Mouse (Mus musculus) heart, embryonic 11.5 days (tissue): ENCODE measurements around the gene Stx5a. TPM values are rescaled to one million over a fixed set of nuclear protein-coding genes. Genes with fewer than 3 reads are reported as not detected.

Experiments
- ATAC-seq: fragments of 200-750 bp; cut with Nextera tagmentation; replicated peaks from 2 replicates; pipeline ENCODE4 v1.8.0; 2017; ENCODE audit warnings: moderate library complexity; ENCODE audit not compliant: insufficient number of reproducible peaks, low FRiP score, low TSS enrichment
- H3K27ac ChIP-seq: fragments of 300-500 bp; sonication (generic); 2 replicates; pipeline ENCODE4 v1.5.1; 2014; ENCODE audit warnings: mild to moderate bottlenecking, low read depth, low read length
- H3K27me3 ChIP-seq: fragments of 300-500 bp; sonication (generic); 2 replicates; pipeline ENCODE4 v1.6.1; 2014; ENCODE audit warnings: mild to moderate bottlenecking, low read length, mixed read lengths; ENCODE audit not compliant: control insufficient read depth, insufficient read depth
- H3K36me3 ChIP-seq: fragments of 300-500 bp; sonication (generic); 2 replicates; pipeline ENCODE4 v1.6.1; 2014; ENCODE audit warnings: mild to moderate bottlenecking, low read length, moderate library complexity, mixed read lengths; ENCODE audit not compliant: control insufficient read depth, insufficient read depth
- H3K4me1 ChIP-seq: fragments of 300-500 bp; sonication (generic); 2 replicates; pipeline ENCODE4 v1.6.1; 2014; ENCODE audit warnings: low read length; ENCODE audit not compliant: control insufficient read depth, insufficient read depth
- H3K4me2 ChIP-seq: fragments of 300-500 bp; sonication (generic); 2 replicates; pipeline ENCODE4 v1.6.1; 2014; ENCODE audit warnings: mild to moderate bottlenecking, moderate library complexity
- H3K4me3 ChIP-seq: fragments of 300-500 bp; sonication (generic); 2 replicates; pipeline ENCODE4 v1.5.1; 2014; ENCODE audit warnings: low read depth, low read length
- H3K9ac ChIP-seq: fragments of 300-500 bp; sonication (generic); 2 replicates; pipeline ENCODE4 v1.6.1; 2014; ENCODE audit warnings: mild to moderate bottlenecking, low read depth, low read length, moderate library complexity
- H3K9me3 ChIP-seq: fragments of 300-500 bp; sonication (generic); replicated peaks from 2 replicates; pipeline ENCODE4 v1.6.1; 2016; ENCODE audit warnings: low read length; ENCODE audit not compliant: control insufficient read depth
- WGBS: fragments of 180-500 bp; shearing (Covaris S2); extraction: QIAGEN DNeasy Blood & Tissue Kit; methylation state at CpG from one replicate; pipeline ENCODE4 v1.1.7; 2014; ENCODE audit not compliant: insufficient replicate concordance; 5-methylcytosine and 5-hydroxymethylcytosine counted together
- polyA plus RNA-seq: library from polyadenylated mRNA; unstranded; fragments of >200 nt; fragmentation: Nextera tagmentation; extraction: Ambion mirVana; gene quantifications from 2 replicates; pipeline ENCODE4 v1.2.1, GENCODE M21; 2014

Stx5a gene
- polyA plus RNA-seq = 82.2 and 85.1 TPM in 2 replicates

- peaks cover 38% of the 10 kb centered on the region for H3K36me3 ChIP-seq
Observed at GRCm38 (mm10) chr19:8741243-8741869, at the start of gene Stx5a. Stx5a (plus strand) TSS chr19:8741413.

DNA sequence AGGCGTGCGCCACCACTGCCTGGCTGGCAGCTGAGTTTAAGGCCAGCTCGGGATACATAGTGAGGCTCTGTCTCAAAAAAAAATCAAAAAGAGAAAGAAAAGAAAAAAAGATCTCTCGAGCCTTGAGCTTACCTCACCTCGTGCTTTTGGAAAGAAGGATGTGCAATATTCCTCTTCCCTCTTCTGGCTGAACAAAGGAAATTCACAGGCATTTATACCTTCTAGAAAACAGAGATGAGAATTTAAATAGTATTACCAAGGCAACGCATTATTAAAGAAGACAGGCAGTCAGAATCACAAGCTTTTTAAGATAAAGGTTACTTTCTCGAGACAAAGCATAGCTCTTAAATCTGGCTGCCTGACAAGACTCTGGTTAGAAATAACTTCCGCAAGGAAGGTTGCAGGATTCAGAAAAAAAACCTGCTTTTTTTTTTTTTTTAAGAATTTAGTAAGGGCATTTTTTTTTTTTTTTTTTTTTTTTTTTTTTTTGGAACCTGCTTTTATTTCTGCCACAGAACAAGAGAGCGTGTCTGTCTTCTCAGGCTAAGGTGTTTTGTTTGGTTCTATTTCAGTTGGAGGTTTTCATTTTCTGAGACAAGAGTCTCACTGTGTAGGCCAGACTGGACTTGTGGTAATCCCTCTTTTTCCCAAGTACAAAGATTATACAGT lies 49.2 kb upstream of the Stx5a start:
- H3K9ac ChIP-seq = no peak overlapping the region
- no peak overlapping the region for H3K4me3 ChIP-seq
- no peak overlapping the region for H3K4me2 ChIP-seq
- 64% methylated on average over 9 of the region's 9 CpGs for WGBS
- ATAC-seq = no peak
- no peaks in the 10 kb centered on the region for H3K9me3 ChIP-seq
- no peaks in the 10 kb centered on the region for H3K4me1 ChIP-seq
- H3K36me3 ChIP-seq = no peaks in the 10 kb centered on the region
- no peaks in the 10 kb centered on the region for H3K27me3 ChIP-seq
- H3K27ac ChIP-seq = no peak overlapping the region

More at GRCm38 (mm10) chr19:8741243-8741869, at the start of gene Stx5a:
- ATAC-seq = peak; percentile 98
- no peaks in the 10 kb centered on the region for H3K9me3 ChIP-seq
- peaks cover 12% of the 10 kb centered on the region for H3K4me1 ChIP-seq
- H3K4me3 ChIP-seq = peak within 1 kb of the TSS; percentile 98
- no peaks in the 10 kb centered on the region for H3K27me3 ChIP-seq
- peak within 1 kb of the TSS; percentile 88 for H3K4me2 ChIP-seq
- under 1% methylated on average over 36 of the region's 36 CpGs for WGBS
- H3K27ac ChIP-seq = peak within 1 kb of the TSS; percentile 97
- H3K9ac ChIP-seq = peak within 1 kb of the TSS; percentile 91

- WGBS = 68% methylated on average over 5 of the region's 5 CpGs
Observed at GRCm38 (mm10) chr19:8692740-8693139, 48.5 kb upstream of the Stx5a start.

GRCm38 (mm10) chr19:8695330-8695729 lies 45.9 kb upstream of the Stx5a start:
- no peak overlapping the region for H3K4me2 ChIP-seq
- no peak overlapping the region for H3K27ac ChIP-seq
- H3K9ac ChIP-seq = no peak overlapping the region
- peak; percentile 46 for ATAC-seq
- H3K9me3 ChIP-seq = no peaks in the 10 kb centered on the region
- H3K4me1 ChIP-seq = no peaks in the 10 kb centered on the region
- WGBS = 57% methylated on average over 6 of the region's 6 CpGs
- H3K36me3 ChIP-seq = no peaks in the 10 kb centered on the region
- no peaks in the 10 kb centered on the region for H3K27me3 ChIP-seq
- no peak overlapping the region for H3K4me3 ChIP-seq

More at GRCm38 (mm10) chr19:8692740-8693139, 48.5 kb upstream of the Stx5a start:
- Histone ChIP-seq H3K4me2 (no peak overlapping the region), H3K9ac (no peak overlapping the region), H3K9me3 (no peaks in the 10 kb centered on the region), H3K27ac (no peak overlapping the region), H3K36me3 (no peaks in the 10 kb centered on the region), H3K27me3 (no peaks in the 10 kb centered on the region), H3K4me1 (no peaks in the 10 kb centered on the region), H3K4me3 (no peak overlapping the region)
- ATAC-seq = no peak

- ATAC-seq = no peak
- H3K9me3 ChIP-seq = no peaks in the 10 kb centered on the region
- WGBS = 64% methylated on average over 9 of the region's 9 CpGs
- no peak overlapping the region for H3K27ac ChIP-seq
- no peak overlapping the region for H3K9ac ChIP-seq
- H3K27me3 ChIP-seq = no peaks in the 10 kb centered on the region
- H3K4me3 ChIP-seq = no peak overlapping the region
- no peaks in the 10 kb centered on the region for H3K36me3 ChIP-seq
- H3K4me1 ChIP-seq = no peaks in the 10 kb centered on the region
- H3K4me2 ChIP-seq = no peak overlapping the region
Observed at GRCm38 (mm10) chr19:8699652-8700051, 41.6 kb upstream of the Stx5a start.

DNA sequence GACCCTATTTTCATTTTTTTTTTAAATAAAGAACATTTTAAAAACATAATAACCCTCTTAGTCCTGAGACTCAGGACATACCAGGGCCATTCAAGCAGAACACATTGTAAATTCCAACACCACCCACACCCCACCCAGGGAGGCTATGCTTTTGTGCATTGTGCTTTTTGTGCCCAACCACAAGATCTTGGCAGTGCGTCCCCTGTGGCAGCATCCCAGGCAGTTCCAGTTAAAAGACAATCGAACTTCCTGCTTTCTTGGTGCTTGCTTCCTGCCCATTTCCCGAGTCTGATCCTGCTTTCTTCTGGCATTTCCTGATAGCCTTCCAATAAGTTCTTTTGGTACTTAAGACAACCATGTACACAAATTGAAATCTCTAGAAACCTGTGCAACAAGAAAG lies 38.8 kb upstream of the Stx5a start:
- H3K36me3 ChIP-seq = peaks cover under 1% of the 10 kb centered on the region
- H3K4me2 ChIP-seq = no peak overlapping the region
- H3K4me1 ChIP-seq = no peaks in the 10 kb centered on the region
- 62% methylated on average over 3 of the region's 3 CpGs for WGBS
- no peak for ATAC-seq
- H3K27ac ChIP-seq = no peak overlapping the region
- no peaks in the 10 kb centered on the region for H3K27me3 ChIP-seq
- no peak overlapping the region for H3K9ac ChIP-seq
- no peak overlapping the region for H3K4me3 ChIP-seq
- H3K9me3 ChIP-seq = no peaks in the 10 kb centered on the region

GRCm38 (mm10) chr19:8703571-8703970 lies 37.6 kb upstream of the Stx5a start:
- no peak for ATAC-seq
- Histone ChIP-seq H3K4me3 (no peak overlapping the region), H3K4me1 (no peaks in the 10 kb centered on the region), H3K9ac (no peak overlapping the region), H3K9me3 (no peaks in the 10 kb centered on the region), H3K27ac (no peak overlapping the region), H3K4me2 (no peak overlapping the region), H3K36me3 (peaks cover 12% of the 10 kb centered on the region), H3K27me3 (no peaks in the 10 kb centered on the region)
- WGBS = 53% methylated on average over 4 of the region's 4 CpGs

DNA sequence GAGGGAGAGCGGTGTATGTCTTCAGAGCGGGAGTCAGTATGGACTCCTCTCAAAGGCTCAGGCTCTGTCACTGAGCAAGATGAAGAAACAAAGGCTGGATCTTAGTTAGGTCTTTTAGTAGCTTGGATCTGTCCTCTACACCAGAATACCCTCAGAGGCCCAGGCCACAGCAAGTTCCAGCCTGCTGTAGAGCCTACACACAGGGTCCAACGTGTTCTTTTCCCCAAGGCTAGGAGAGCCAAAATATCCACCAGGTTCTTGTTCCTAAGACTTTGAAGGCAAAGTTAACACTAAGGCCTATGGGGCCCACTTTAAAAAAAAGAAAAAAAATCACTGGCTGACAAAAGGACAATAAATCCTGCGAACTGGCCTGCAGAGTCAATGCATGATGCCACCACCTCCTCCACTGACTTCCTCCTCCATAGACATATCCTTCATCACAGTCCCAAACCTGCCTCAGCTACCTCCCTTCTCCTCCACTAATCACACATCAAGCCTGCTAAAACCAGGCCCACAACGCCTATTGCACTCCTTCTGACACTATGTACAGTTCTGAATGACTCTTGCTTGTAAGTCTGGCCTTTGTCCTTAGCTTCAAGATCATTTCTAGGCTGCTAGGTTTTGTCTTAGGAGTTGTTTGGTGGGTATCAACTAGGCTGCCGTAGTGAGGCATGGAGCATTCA lies 36.0 kb upstream of the Stx5a start:
- H3K27ac ChIP-seq = no peak overlapping the region
- H3K4me3 ChIP-seq = no peak overlapping the region
- H3K9ac ChIP-seq = no peak overlapping the region
- H3K9me3 ChIP-seq = no peaks in the 10 kb centered on the region
- no peaks in the 10 kb centered on the region for H3K4me1 ChIP-seq
- no peak overlapping the region for H3K4me2 ChIP-seq
- no peaks in the 10 kb centered on the region for H3K27me3 ChIP-seq
- ATAC-seq = no peak
- H3K36me3 ChIP-seq = peaks cover 25% of the 10 kb centered on the region
- WGBS = 83% methylated on average over 6 of the region's 6 CpGs
